Mouse (Mus musculus) erythroid progenitor cell, adult 5-6 weeks (primary cell): Measurements from ENCODE around the gene Hoxd11. TPM values are rescaled to one million over a fixed set of nuclear protein-coding genes. Genes with fewer than 3 reads are reported as not detected.

Experiments
- ATAC-seq: replicated peaks from 2 replicates; pipeline ENCODE4 v1.8.0; 2016; ENCODE audit warnings: moderate number of reproducible peaks, mild to moderate bottlenecking, moderate TSS enrichment, inconsistent platforms; ENCODE audit not compliant: poor library complexity, low FRiP score, severe bottlenecking
- total RNA-seq, 2 experiments: library from RNA; stranded (forward) in 1 of 2; stranded (reverse) in 1 of 2; fragments of 150-400 nt in 1 of 2; fragments of 186-747, 209-891 nt in 1 of 2; gene quantifications; 2 replicates each; pipeline versions ENCODE4 v1.2.3 to v1.2.4; 2015 to 2017; ENCODE audit warnings: low replicate concordance in 2 of 2

The Hoxd11 gene
- total RNA-seq, 2 experiments from 2014 or later = not detected

DNA sequence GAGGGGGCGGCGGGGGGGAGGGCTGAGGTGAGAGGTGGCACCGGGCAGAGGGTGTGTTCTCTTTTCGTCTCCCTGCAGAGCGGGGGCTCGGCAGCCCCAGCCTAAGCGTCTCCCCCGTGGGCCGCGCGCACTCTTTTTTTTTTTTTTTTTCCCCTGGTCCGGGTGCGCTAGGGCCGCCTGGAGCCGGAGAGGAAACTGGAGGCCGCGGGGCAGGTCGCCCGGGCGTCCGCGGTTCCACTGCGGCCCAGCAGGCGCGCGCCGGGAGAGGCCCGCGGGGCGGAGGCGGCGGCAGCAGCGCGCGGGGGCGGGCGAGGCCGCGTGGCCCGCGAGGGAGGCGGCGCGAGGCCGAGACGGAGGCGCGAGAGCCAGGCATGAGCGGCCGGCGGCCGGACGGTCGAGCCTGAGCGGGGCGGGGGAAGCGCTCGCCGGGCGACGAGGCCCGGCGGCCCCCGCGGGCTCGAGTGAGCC lies 25.7 kb downstream of the Hoxd11 start:
- no peak for ATAC-seq

DNA sequence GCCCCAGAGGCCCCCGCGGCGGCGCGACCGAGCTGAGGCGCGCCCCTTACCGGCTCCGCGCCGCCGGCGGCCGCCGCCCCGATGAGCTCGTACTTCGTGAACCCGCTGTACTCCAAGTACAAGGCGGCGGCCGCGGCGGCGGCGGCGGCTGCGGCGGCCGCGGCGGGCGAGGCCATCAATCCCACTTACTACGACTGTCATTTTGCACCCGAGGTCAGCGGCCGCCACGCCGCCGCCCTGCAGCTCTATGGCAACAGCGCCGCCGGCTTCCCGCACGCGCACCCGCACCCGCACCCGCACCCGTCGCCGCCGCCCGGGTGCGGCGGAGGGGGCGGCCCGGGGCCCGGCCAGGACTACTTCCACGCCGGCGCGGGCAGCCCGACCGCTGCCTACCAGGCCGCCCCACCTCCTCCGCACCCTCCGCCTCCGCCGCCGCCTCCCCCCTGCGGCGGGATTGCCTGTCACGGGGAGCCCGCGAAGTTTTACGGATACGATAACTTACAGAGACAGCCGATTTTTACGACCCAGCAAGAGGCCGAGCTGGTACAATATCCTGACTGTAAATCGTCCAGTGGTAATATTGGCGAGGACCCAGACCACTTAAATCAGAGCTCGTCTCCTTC lies 26.2 kb downstream of the Hoxd11 start:
- ATAC-seq = no peak

DNA sequence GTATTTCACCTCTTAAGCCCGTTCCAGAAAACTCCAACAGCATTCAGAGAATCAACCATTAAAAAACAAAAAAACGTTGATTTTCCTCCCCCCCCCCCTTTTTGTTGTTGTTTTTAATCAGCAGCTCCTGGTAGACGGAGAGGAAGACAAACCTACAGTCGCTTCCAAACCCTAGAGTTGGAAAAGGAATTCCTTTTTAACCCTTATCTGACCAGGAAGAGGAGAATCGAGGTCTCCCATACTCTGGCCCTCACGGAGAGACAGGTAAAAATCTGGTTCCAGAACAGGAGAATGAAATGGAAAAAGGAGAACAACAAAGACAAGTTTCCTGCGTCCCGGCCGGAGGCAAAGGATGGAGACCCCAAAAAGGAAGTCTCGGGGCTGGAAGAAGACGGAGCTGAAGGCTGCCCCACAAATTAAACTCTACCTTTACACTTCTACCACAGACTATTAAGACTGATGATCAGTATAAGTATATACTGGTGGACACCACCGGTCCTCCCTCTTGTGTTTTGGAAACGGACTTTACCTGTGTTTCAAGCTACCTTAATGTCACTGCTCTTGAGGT lies 27.1 kb downstream of the Hoxd11 start:
- no peak for ATAC-seq

DNA sequence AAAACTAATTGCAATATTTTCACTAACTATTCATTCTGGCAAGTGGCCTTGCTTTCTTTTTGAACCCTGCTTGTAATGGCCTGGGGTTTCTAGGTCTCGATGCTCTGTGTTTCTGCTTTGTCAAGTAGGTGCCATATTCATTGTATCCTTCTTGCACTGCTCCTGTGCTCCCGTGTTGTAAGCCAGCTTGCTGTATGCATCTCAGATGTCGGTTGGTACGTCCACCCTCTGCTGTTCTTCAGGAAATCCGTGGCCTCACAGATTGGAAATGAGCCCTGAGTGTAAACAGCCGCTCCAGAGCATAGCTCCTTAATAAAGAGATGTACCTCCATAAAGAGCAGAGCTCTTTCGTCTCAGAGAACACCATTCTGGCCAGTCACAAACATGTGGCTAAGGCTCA lies 28.2 kb downstream of the Hoxd11 start:
- no peak for ATAC-seq

DNA sequence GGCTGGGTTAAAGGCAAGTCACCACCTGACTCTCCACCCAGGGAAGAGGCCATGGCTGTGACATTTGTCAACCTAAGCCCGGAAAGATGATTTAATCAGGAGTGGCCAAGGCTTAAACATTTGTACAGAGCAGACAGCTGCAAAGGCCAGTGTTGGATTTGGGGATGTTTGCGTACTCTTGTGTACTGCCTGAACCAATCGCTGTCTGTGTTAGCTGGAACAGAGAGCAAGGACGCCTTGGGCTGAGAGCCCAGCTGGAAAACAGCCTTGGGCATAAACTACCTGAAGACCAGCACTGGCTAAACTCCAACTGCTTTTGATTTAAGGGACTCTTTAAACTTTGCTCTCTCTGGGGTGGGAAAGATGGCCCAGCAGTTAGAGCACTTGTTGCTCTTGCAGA lies 29.3 kb downstream of the Hoxd11 start:
- no peak for ATAC-seq

DNA sequence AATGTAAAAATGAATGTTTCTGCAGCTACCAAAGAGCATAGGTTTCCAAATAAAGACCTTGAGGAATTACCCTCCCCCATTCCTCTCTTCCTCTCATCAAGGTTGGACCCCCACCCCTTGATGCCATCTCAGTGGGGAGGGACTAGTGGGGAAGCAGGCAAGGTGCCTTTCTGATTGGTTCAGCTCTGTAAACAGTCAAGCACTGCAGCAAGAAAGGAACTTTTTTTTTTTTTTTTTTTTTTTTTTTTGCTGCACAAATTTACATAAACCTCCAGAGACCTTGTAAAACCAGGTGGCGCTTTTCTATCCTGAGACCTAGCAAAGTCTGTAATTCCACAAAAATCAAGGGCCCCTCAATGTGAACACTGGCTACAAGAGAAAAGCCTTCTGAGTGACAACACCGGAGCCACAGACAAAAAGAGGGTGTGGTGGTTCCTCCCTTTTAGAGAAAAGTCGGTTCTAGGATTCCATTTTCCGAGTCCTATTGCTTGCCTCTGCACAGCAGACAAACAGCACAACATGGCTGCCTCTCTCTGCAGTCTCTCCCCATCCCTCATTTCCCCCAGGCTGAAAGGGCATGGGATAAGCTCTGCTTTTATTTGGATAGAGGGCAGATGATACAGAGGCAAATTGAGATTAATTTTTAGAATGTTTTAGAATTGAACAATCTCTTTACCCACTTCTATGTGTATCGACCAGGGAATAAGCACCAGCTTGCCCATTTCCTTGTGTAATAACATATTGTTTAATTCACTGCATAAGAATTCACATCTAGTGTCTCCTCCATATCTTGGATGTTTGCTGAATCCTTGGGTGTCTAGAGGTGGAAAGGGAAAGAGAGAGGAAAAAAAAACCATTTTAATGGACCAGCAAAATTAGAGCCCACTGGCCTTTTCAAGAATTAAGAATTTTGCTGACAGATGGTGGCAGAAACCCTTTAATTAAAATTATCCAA lies 30.4 kb downstream of the Hoxd11 start:
- ATAC-seq = no peak

DNA sequence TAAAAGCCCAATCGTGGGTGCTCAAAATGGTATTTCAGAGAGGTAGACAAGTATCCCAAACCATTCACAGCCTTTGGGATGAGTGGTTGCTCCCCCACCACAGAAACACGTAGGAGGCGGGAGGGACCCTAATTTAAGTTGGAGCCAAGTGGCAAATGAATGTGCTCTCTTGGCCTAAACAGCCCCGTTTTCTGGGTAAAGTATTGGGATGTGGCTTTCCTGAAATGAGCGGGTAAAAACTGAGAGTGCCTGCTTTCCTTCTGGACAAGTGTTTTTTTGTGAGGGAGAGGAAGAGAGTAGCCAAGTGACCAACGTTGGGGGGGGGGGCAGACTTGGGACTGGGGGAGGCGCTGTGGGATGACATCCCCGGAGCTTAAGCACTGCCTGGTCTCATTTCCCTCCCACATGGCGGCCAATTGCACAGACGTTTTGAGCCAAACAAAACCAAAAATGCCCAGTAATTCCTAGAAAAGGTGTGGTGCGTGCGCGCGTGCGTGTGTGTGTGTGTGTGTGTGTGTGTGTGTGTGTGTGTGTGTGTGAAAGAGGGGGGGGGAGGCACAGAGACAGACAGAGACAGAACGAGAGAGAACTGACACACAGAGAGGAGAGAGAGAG lies 31.7 kb downstream of the Hoxd11 start:
- ATAC-seq = no peak

DNA sequence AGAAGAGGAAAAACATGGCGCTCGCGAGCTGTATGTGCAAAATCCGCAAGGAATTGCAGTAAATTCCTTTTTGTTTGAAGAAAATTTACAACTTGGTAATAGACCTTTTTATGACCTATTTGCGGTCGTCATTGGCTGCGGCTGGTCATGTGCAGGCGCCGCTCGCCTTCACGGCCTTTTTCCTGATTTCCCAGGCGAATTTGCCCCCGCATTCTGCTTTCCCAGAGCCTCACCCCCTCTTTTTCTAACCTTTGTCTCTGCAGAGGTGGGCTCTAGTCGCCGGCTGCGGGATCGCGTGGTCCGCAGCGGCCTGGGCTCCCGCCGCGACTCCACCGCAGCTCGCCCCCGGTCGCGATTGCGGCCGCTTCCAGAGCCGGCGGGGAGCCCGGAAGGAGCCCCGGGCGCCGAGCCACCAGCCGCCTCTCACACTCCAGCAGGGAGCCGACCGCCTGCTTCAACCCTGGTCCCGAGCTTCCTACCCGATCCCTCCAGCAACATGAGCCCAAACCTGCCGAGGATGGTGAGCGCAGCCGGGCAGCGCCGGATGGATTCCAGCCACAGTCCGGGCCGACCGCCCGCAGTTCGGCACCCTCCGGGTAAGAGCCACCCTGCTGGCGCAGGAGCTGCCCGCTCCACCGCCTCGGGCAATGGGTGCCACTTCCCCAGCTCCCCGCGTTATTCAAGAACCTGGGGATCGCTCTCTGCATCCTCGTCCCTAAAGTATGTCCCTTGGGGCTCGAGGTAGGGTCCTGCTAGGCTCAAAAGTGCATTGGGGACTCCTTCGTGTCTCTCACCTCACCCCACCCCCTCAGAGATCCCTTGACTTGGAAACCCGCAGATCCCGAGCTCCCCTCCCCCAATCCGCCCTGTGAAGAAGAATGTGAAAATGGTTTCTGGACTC lies 32.6 kb downstream of the Hoxd11 start, which contains the start of the genes Hoxd3 and Hoxd4:
Gene Hoxd3 (plus strand): TSS at position 207 of the 901 bp plus-strand sequence.
Gene Hoxd4 (plus strand): TSS at position 209 of the 901 bp plus-strand sequence.
- ATAC-seq = no peak

DNA sequence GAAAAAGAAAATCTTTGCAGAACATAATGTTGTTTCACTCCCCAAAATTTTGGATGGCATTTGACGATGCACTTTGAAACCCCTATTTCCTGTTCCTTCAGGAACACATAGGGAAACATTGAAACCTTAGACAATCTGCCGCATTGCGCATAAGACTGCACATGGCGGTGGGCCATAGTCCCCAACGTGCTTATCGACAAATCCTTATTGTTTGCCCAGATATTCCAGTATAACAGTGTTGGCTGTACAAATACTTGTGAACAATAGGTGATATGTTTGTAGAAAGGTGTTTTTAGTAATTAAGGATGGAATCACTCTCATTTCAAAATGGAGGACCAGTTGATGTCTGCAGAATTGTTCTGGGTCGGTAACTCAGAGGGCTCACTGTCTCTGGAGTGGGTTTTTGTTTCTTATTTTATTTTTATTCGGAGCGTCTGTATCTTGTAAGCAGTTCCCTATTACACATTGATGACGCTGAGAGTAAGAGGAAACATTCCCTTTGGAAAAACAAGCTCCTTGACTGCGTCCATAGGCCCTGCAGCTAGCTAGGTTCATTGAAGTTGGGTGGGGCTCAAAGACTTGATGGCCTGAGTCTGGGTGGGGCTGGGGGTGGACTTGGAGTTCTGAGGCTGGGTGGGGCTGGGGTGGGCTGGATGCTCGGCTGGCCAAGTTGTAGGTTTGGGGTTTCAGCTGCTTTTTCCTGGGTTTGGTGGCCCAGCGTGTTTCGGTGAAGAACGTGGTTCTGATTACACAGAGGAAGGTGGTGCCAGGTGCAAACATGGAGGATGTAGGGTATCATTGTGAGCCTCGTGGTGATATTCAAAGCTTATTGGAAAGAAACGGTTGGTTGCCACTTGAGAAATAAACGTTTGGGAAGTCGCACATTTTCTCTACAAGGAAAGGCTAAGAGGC lies 34.1 kb downstream of the Hoxd11 start:
- no peak for ATAC-seq

DNA sequence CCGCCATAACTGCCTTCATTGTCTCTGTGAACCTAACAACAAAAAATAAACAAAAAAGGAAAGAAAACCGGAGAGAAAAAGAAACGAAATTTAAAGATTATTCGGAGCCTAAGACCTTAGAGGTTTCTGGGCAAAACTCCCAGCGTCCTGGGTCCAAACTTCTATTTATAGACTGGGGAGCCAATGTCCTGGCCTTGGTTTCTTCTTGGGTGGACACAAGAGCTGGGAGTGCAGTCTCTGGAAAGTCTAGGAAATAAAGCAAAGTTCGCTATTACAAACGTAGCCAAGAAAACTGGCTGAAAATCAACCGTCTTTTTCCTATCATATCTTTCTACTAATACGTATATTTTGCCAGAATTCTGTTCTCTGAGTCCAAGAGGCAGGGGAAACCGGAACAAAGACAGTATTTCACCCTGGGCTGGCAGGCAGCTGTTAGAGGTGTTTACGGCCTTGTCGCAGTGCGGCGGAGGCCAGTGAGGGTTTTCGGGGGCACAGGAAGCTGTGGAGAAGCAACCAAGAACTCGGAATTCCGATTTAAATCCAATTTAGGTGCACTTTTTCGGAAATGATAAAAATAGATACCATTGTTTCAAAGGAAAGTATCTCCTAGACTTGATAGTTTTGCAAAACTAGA lies 34.9 kb downstream of the Hoxd11 start:
- no peak for ATAC-seq

DNA sequence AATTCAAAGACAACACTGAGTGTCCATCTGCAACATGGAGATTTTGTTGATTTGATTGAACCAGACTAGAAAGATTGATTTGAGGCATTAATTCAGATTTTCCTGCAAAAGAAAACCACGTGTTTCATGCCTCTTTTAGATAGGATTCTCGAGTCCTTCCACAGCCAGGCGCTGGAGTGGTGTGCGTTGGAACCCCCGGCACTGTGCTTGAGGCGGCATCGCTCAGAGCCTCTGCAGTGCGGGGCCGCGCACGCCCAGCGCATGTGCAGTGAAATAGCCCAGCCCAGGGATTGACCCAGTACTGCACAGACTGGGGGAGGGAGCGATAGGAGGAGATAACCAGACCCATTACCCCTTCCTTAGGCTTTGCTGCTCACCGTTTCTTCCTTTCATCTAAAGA lies 35.5 kb downstream of the Hoxd11 start:
- ATAC-seq = no peak

DNA sequence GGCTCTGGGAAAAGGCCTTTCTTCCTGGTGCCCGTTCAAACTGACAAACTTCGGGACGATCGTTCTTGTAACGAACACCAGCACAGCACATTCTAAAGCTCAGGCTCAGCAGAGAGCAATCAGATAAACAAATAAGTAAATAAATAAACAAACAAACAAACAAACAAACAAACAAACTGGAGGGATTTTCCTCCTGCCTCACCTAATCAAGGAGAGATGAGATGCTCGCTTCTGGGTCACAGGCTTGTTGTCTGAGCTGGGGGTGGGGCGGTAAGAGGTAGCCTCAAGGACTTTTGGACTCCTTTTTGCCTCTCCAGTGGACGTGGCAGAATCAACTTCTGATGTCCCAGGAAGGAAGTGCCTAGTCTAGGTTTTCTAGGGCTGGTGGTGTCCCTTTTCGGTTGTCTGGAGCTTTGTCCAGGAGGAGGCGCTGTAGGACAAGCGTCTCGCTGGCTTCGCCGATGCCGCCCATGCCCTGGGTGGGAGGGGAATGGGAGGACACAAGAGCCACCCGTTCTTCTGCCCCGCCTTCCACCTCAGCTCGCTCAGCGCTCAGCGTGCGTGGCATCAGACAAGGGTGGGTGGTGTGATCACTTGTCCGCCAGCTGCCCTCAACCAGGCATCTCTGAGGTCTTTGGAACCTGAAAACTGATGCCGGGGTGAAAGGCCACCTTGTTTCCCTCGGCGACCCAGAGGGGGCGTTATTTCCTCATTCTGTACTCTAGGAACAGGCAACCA lies 36.3 kb downstream of the Hoxd11 start:
- ATAC-seq = no peak

DNA sequence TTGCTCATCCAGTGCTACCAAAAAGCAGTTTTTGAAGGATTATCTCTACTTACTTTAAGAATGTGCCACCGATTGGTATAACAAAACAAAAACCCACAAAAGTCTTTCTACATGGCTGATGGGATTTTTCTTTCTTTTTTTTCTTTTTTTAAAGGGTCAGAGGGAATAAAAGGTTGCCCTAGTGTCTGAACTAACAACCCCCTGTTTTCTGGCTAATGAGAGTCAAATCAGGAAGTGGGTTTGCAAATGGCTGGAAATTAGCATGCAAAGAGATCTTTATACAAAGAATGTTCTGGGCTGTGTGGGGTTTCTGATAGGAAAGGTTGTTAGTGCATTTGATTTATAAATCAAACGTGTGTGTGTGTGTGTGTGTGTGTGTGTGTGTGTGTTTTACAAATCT lies 41.0 kb downstream of the Hoxd11 start:
- no peak for ATAC-seq

DNA sequence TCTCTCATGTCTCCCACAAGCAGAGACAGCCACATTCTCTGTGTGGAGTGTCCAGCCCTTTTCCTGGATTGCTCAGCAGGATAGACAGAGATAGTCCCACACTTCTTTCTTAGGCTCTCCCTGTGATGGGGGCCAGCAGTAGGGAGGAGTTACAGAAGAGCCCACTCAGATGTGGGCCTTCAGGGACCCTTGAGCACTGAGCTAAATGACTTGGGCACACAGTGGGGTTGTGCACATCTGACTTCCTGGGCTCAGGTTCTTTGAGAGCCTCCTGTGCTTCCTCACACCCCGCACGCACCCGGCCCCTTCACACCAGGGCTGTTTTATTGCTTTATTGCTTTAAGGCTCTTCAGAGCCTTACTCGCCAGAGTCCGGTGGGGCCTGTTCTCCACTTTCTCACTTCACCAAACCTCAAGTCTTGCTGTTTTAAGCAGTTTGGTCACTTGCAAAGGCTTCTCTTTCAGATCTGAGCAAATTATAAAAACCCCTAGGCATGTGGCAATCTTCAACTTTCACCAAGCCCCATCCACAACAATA lies 41.7 kb downstream of the Hoxd11 start:
- ATAC-seq = no peak

DNA sequence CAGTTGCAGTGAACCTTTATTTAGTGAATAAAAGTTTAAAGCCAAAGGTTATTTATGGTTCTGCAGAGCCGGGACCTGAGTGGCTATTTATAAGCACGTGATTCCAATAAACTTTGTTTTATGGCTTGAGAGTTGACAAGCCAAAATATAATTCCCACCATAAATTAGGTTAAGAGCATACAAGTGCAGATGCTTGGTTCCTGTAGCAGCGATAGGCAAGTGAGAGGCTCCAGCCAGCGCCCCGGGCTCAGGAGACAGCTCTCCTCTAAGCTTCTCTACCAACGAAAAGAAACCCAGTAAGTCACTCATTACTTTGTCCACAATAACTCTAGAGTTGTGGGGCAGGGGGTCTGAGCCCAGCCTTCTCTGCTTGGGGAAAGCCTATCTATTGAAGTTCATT lies 42.5 kb downstream of the Hoxd11 start:
- no peak for ATAC-seq

DNA sequence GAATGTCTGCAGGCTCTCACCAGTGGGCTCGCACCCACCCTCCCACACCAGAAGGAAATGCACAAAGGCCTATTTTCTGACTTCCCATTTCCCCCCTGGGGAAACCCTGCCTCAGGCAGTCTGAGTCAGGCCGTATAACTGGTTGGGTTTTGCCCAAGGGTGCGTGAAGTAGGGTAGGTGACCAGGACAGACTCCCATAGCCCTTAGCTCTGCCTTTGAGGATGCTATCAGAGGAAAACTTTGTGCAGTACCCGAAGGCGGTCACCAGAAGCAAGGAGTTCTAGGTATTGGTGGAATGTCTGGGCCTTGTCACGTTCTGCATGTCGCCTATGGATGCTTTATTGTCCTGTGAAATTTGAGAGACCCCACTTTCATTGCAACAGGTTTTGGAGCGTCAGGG lies 43.6 kb downstream of the Hoxd11 start:
- no peak for ATAC-seq
